Mouse (Mus musculus) liver, postnatal 0 days (tissue): ENCODE results near the gene Msh5. TPM values are rescaled to one million over a fixed set of nuclear protein-coding genes. Genes with fewer than 3 reads are reported as not detected.
"Not testable (repeated sequence)": the region's sequence is repeated elsewhere in the genome, so short reads cannot be mapped to it uniquely, and the experiment has no call there.

Experiments used
- ATAC-seq: fragments of 200-750 bp; cut with Nextera tagmentation; 2 replicates; pipeline ENCODE4 v1.8.0; 2017; ENCODE audit warnings: mild to moderate bottlenecking, moderate library complexity
- DNase-seq: peaks from one replicate; pipeline ENCODE4 v3.0.0-alpha.2; 2016
- H3K27ac ChIP-seq: fragments of 300-500 bp; sonication (generic); 2 replicates; pipeline ENCODE4 v1.5.1; 2014; ENCODE audit warnings: antibody characterized with exemption, moderate library complexity, mild to moderate bottlenecking, low read depth
- H3K27me3 ChIP-seq: fragments of 300-500 bp; sonication (generic); 2 replicates; pipeline ENCODE4 v1.6.1; 2014; ENCODE audit warnings: low read length, control low read depth, mixed read lengths; ENCODE audit not compliant: insufficient read depth
- H3K36me3 ChIP-seq: fragments of 300-500 bp; sonication (generic); replicated peaks from 2 replicates; pipeline ENCODE4 v1.6.1; 2014; ENCODE audit warnings: mild to moderate bottlenecking, control low read depth, low read length, moderate library complexity, mixed read lengths; ENCODE audit not compliant: insufficient read depth
- H3K4me1 ChIP-seq: fragments of 300-500 bp; sonication (generic); 2 replicates; pipeline ENCODE4 v1.6.1; 2014; ENCODE audit warnings: antibody characterized with exemption, mild to moderate bottlenecking, control low read depth; ENCODE audit not compliant: insufficient read depth
- H3K4me2 ChIP-seq: fragments of 300-500 bp; sonication (generic); 2 replicates; pipeline ENCODE4 v1.6.1; 2014; ENCODE audit warnings: low read depth, mild to moderate bottlenecking, low read length, moderate library complexity, mixed read lengths
- H3K4me3 ChIP-seq: fragments of 300-500 bp; sonication (generic); 2 replicates; pipeline ENCODE4 v1.5.1; 2014; ENCODE audit warnings: low read depth, low read length
- H3K9ac ChIP-seq: fragments of 300-500 bp; sonication (generic); replicated peaks from 2 replicates; pipeline ENCODE4 v1.6.1; 2014; ENCODE audit warnings: mild to moderate bottlenecking, moderate library complexity
- H3K9me3 ChIP-seq: fragments of 300-500 bp; sonication (generic); 2 replicates; pipeline ENCODE4 v1.6.1; 2016; ENCODE audit warnings: mild to moderate bottlenecking, control low read depth, low read length, mixed read lengths
- CTCF ChIP-seq: sonication (generic); IDR thresholded peaks from 2 replicates; pipeline ENCODE4 v1.5.1; 2016; ENCODE audit warnings: antibody characterized with exemption, low read depth
- EP300 ChIP-seq: IDR thresholded peaks from 2 replicates; pipeline ENCODE4 v1.6.1; 2016; ENCODE audit warnings: antibody characterized with exemption, low read depth, mild to moderate bottlenecking
- WGBS: fragments of 180-500 bp; shearing (Covaris S2); extraction: QIAGEN DNeasy Blood & Tissue Kit; methylation state at CpG from one replicate; pipeline ENCODE4 v1.1.7; 2014; ENCODE audit not compliant: insufficient replicate concordance; 5-methylcytosine and 5-hydroxymethylcytosine counted together
- polyA plus RNA-seq: library from polyadenylated mRNA; unstranded; fragments of >200 nt; fragmentation: Nextera tagmentation; extraction: Ambion mirVana; gene quantifications from 2 replicates; pipeline ENCODE4 v1.2.1, GENCODE M21; 2015

Gene Msh5
- polyA plus RNA-seq, 1 experiment from 2014 or later: 4.2 TPM

DNA sequence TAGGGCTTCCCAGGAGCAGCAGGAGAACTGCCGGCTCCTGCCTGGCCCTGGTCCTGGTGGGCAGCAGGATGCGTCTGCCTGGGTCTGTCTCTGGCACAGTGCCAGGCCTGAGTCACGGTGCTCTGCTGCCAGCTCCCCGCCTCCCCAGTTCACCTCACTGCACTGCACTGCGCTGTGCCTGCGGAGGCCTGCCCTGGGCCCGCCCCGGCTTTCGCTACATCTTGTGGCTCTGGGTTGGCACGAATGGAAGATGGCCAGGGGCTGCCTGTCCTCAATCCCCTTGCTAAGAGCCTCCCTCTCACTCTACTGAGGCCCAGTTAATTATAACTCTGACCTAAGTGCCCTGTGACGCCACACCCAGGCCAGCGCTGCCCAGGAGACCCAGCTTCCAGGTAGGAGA lies 30.2 kb downstream of the Msh5 start, which contains the start of gene Vwa7:
Gene Vwa7 (plus strand): TSS at position 204 of the 400 bp plus-strand sequence.
- WGBS: 46% methylated on average over 11 of the region's 12 CpGs
- Histone ChIP-seq H3K4me3 (no peak within 1 kb of the TSS), H3K9me3 (no peaks in the 10 kb centered on the region), H3K4me2 (no peak within 1 kb of the TSS), H3K27me3 (no peaks in the 10 kb centered on the region), H3K36me3 (peaks cover 52% of the 10 kb centered on the region), H3K27ac (no peak within 1 kb of the TSS), H3K9ac (no peak within 1 kb of the TSS), H3K4me1 (peaks cover 4% of the 10 kb centered on the region)
- peak; percentile 47 for DNase-seq
- peak; percentile 37 for ATAC-seq
- TF ChIP-seq EP300 (no peak), CTCF (no peak)

DNA sequence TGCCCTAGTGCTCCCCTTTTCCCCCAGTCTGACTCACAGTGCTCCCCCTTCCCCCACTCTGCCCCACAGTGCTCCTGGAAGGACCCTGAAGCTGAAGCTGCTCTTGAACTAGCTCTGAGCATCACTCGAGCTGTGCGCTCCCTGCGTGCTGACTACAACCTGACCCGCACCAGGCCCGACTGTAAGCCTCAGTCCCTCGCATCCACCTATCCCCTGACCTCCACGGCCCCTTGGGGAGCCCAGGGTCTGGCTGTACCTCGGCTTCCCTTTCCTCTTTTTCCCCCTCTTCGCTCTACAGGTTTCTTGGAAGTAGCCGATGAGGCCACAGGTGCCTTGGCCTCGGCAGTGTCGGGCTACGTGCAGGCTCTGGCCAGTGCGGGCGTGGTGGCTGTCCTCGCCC lies 31.2 kb downstream of the Msh5 start:
- Histone ChIP-seq H3K9me3 (no peaks in the 10 kb centered on the region), H3K27ac (no peak overlapping the region), H3K4me3 (no peak overlapping the region), H3K27me3 (no peaks in the 10 kb centered on the region), H3K4me2 (no peak overlapping the region), H3K4me1 (no peaks in the 10 kb centered on the region), H3K9ac (no peak overlapping the region), H3K36me3 (peaks cover 63% of the 10 kb centered on the region)
- DNase-seq (peak; percentile 16), ATAC-seq (no peak)
- TF ChIP-seq EP300 (no peak), CTCF (no peak)
- WGBS: 91% methylated on average over 16 of the region's 16 CpGs

DNA sequence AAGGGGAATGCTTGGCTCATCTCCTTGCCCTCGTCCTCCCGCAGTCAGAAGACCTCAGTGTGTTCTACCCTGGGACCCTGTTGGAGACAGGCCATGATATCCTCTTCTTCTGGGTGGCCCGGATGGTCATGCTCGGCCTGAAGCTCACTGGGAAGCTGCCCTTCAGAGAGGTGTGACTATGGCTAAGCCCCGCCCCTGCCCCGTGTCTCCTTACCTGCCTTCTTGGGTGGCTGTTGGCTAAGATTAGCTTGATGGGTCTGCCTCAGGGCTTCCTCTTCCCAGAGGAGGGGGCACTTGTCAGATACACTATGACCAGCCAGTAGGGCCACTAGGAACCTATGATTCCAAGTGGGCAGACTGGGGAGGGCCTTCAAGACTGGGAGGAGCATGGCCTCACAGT lies 33.3 kb downstream of the Msh5 start:
- no peak for TF ChIP-seq EP300
- no peak for TF ChIP-seq CTCF
- Histone ChIP-seq H3K9ac (no peak overlapping the region), H3K4me1 (no peaks in the 10 kb centered on the region), H3K4me2 (no peak overlapping the region), H3K27me3 (no peaks in the 10 kb centered on the region), H3K9me3 (no peaks in the 10 kb centered on the region), H3K4me3 (no peak overlapping the region), H3K27ac (no peak overlapping the region), H3K36me3 (peaks cover 79% of the 10 kb centered on the region)
- DNase-seq (peak; percentile 21), ATAC-seq (no peak)
- WGBS: 78% methylated on average over 6 of the region's 6 CpGs

DNA sequence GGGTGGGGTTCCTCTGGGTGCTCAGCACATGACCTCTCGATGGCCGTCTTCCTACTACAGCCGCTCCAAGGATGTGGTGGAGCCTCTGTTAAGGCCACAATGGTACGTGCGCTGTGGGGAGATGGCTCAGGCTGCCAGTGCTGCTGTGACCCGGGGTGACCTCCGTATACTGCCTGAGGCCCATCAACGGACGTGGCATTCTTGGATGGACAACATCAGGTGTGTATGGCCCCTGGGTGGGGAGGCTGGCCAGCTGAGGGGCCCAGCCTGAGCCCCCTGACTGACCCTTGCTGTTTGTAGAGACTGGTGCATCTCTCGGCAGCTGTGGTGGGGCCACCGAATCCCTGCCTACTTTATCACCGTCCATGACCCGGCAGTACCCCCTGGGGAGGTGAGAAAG lies 34.1 kb downstream of the Msh5 start:
- H3K9me3 ChIP-seq: no peaks in the 10 kb centered on the region
- no peaks in the 10 kb centered on the region for H3K27me3 ChIP-seq
- 86% methylated on average over 13 of the region's 13 CpGs for WGBS
- H3K36me3 ChIP-seq: peaks cover 86% of the 10 kb centered on the region
- ATAC-seq (no peak), DNase-seq (peak; percentile 13)
- H3K4me3 ChIP-seq: no peak overlapping the region
- TF ChIP-seq CTCF (no peak), EP300 (no peak)
- H3K4me2 ChIP-seq: no peak overlapping the region
- H3K9ac ChIP-seq: no peak overlapping the region
- H3K27ac ChIP-seq: no peak overlapping the region
- H3K4me1 ChIP-seq: no peaks in the 10 kb centered on the region

DNA sequence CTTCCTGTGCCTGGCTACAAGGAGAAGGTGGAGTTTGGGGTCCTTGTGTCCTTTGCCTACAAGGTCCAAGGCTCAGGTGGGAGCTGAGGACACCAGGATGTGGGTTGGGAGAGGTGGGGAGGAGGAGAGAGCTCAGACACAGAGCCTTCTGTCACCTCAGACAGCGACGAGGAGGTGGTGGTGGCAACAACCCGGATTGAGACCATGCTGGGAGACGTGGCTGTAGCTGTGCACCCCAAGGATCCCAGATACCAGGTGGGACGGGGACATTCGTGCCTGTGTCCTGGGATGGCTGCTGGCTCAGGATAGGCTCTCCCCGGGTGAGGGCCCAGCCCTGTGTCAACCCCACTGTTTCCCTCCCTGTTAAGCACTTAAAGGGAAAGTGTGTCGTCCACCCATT lies 35.1 kb downstream of the Msh5 start:
- no peaks in the 10 kb centered on the region for H3K27me3 ChIP-seq
- H3K9me3 ChIP-seq: no peaks in the 10 kb centered on the region
- no peak overlapping the region for H3K9ac ChIP-seq
- H3K4me3 ChIP-seq: no peak overlapping the region
- H3K4me1 ChIP-seq: no peaks in the 10 kb centered on the region
- DNase-seq: no peak
- ATAC-seq: no peak
- H3K36me3 ChIP-seq: peaks cover 93% of the 10 kb centered on the region
- no peak overlapping the region for H3K27ac ChIP-seq
- 88% methylated on average over 8 of the region's 8 CpGs for WGBS
- TF ChIP-seq CTCF (no peak), EP300 (no peak)
- no peak overlapping the region for H3K4me2 ChIP-seq

DNA sequence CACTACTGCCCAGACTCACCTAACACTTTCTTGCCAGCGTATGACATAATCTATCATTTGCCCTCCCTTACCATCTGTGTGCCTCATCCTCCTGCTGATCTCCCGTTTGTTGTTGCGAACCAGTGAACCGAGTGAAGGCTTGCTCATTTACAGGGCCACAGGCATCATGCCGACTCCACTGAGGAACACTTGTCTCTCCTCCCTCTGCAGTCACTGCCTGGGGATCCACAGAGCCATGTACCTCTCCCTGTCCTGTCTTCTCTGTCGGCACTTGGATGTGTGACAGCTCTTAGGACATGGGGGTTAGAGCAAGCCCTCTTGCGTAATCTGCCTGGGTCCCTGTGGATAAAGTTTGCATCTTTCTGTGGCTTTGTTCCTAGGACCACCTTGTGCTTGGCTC lies 37.0 kb downstream of the Msh5 start:
- 87% methylated on average over 7 of the region's 7 CpGs for WGBS
- H3K27me3 ChIP-seq: no peaks in the 10 kb centered on the region
- no peaks in the 10 kb centered on the region for H3K4me1 ChIP-seq
- H3K27ac ChIP-seq: no peak overlapping the region
- TF ChIP-seq EP300 (no peak), CTCF (no peak)
- no peak overlapping the region for H3K4me3 ChIP-seq
- peaks cover 90% of the 10 kb centered on the region for H3K36me3 ChIP-seq
- DNase-seq (no peak), ATAC-seq (no peak)
- H3K9me3 ChIP-seq: no peaks in the 10 kb centered on the region
- H3K4me2 ChIP-seq: no peak overlapping the region
- no peak overlapping the region for H3K9ac ChIP-seq

DNA sequence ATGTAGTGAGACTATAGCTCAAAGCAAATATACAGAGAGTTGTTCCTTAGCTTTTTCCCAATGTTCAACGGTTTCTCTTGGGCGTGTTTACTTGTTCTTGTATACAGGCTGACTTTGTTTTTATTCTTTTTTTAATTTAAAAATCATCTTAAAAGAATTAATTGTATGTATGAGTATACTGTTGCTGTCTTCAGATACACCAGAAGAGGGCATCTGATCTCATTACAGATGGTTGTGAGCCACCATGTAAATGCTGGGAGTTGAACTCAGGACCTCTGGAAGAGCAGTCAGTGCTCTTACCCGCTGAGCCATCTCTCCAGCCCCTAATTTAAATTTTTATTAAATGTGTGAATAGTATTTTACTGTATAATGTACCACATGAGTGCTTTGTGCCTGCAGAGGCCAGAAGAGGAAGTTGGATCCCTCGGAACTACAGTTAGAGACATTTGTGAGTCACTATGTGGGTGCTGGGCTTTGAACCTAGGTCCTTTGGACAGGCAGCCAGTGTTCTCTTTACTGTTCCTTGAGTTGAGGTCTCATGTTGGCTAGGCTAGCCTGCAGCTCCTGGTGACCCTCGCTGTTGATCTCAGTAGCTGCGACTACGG lies 39.1 kb downstream of the Msh5 start:
- DNase-seq: no peak
- no peak overlapping the region for H3K4me2 ChIP-seq
- no peak for ATAC-seq
- H3K36me3 ChIP-seq: peaks cover 78% of the 10 kb centered on the region
- peak; percentile 36 for TF ChIP-seq CTCF
- TF ChIP-seq EP300: no peak
- H3K4me3 ChIP-seq: no peak overlapping the region
- no peaks in the 10 kb centered on the region for H3K27me3 ChIP-seq
- H3K9ac ChIP-seq: no peak overlapping the region
- H3K27ac ChIP-seq: no peak overlapping the region
- 90% methylated on average over 7 of the region's 7 CpGs for WGBS
- no peaks in the 10 kb centered on the region for H3K9me3 ChIP-seq
- peaks cover 13% of the 10 kb centered on the region for H3K4me1 ChIP-seq

DNA sequence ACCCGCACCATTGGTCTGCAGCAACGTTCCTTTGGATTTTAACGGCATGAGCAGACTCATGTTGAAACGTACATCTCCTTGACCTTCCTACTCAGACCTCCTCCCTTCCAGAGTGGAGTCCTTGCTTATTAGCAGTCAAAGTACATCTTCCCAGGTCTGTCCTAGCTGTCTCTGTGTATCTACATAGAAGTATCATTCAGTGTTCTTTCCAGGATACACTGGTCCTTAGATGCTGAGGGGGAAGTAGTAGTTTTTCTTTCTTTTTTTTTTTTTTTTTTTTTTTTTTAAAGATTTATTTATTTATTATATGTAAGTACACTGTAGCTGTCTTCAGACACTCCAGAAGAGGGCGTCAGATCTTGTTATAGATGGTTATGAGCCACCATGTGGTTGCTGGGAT lies 40.6 kb downstream of the Msh5 start:
- ATAC-seq, DNase-seq, H3K27me3 ChIP-seq, H3K9me3 ChIP-seq, H3K4me3 ChIP-seq, H3K27ac ChIP-seq, H3K9ac ChIP-seq, H3K4me2 ChIP-seq: not testable (repeated sequence)
- peaks cover 18% of the 10 kb centered on the region for H3K4me1 ChIP-seq
- H3K36me3 ChIP-seq: peaks cover 62% of the 10 kb centered on the region
- WGBS: 94% methylated on average over 4 of the region's 5 CpGs
